Mouse (Mus musculus) kidney, postnatal 4 days (tissue): Measurements from ENCODE around the gene Cabp7.
A peak's percentile ranks its signal among the peaks of the same experiment; 100 is the strongest.

Experiments
- DNase-seq, 2 experiments: peaks; one replicate each; pipeline ENCODE4 v3.0.0; 2021; ENCODE audit warnings: mixed read lengths in 2 of 2

The Cabp7 gene

DNA sequence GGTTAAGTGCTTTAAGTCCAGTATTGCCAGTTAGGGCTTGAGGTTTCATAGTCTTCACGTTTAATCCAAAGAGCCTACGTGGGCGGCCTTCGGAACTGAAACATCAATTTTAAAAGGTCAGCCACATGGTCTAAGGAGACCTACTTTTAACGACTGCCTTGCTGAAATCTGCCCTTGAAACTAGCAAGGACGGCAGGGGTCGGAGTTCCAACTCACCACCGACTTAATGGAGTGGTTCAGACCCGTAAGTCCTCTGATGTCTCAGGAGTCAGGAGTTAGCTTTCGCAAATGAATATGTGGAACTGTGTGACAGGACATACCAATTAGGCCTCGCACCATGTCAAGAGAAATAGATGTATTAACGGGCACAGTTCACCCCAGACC, 42.9 kb downstream of the Cabp7 start:
- DNase-seq: no peak

DNA sequence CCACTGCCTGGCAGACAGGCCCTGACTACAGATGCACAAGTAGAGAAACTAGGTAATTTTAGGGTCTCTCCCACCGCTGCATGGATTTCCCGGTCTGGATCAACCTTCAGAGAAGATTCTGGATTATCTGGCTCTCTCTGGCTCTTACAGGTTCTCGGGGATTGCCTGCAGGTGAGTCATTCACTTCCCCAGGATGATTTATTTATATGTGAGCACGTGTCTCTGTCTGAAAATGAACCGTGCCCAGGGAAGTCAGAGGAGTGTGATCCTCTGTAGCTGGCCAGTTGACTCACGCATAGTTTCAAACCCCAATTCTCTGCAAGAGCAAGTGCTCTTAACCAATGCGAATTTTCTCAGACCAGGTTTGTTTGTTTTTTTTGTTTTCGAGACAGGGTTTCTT, 45.9 kb downstream of the Cabp7 start:
- no peak for DNase-seq

DNA sequence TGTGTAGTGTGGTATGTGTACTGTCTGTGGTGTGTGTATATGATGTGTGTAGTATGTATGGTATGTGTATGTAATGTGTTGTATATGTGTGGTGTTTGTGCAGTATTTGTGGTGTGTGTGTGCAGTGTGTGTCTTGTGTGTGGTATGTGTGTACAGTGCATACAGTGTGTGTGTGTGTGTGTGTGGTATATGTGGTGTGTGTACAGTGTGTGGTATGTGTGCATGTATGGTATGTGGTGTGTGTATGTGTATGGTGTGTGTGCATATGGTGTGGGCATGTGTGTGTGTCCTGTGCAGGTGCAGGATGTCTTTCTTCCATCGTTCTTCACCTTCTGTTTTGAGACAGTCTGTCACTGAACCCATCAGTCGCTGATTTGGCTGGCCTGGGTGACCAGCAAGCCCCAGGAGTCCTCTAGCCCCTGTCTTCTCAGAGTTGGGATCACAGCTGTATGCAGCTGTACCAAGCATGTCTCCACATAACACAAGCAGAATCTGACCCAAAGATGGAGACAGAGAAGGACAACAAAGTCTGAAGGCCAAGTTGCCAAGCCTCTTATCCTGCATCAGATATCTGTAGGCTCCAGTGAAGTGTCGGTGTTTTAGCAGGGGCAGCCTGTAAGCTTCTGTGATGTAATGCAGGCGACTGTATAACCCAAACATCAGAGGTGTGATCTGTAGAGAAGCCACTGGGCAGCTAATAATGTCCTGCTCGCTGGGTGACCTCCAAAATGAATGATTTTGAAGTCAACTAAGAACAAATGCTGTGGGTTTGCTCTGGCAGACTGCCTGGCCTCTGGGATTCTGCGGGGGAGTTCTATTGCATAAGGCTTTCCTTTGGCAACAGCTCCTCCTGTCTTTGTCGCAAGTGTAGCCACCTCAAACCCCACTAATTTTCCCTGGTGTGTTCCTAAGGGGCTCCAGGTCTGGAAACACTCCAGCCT, 49.3 kb downstream of the Cabp7 start:
- DNase-seq: peak; percentile 79 to 85

DNA sequence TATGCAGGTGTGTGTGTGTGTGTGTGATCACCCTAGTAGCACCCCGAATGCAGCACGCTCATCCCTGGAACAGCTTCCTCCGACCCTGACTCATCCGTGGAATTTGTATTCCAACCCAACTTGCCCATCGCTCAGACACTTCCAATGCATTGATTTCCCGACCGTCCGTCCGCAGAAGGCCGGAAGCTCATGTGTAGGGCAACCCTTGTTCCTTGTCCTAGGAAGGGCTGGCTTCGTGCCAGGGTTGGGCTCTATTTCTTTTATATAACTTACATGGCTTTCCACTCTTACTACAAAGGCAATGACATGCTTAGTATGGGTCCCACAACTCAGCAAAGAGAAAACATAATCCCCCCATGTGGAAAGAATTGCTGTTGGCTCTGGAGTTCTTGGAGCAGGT, 54.4 kb downstream of the Cabp7 start:
- peak in 1 of 2 experiments; percentile 21 for DNase-seq

DNA sequence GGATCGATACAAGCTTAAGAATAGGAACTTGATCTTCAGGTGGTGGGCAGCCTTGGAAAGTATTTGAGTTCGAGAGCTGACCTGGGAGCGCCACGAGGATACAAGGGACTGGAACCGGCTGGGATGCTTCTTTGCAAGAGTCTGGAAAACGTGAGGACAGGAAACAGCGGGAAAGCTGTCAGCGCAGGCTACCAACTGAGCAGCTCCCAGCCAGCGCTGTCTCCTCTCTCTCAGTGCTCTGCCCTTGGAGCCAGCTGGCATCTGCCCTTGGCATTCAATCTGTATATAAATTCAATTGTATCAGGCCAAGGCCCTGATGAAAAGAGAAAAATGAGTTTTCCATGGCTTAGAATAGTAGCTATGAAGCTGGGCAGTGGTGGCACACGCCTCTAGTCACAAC, 55.4 kb downstream of the Cabp7 start:
- no peak for DNase-seq

DNA sequence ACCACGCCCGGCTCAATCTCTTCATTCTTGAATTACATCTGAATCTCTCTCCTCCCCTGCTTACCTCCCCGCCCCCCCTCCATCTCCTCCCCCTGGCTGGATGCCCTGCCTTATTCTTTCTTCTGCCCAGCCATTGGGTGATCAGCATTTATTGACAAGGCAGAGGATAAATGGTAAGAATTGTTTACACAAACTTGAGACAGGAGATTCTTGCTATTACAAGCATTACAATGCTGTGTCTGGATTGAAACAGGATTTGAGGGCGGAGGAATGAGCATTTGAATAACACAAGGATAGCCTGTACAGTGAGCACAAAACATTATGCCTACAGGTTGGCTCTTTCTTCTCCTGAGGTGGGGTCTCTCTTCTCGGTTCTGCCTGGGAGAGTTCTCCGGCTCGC, 56.2 kb downstream of the Cabp7 start:
- DNase-seq: no peak

DNA sequence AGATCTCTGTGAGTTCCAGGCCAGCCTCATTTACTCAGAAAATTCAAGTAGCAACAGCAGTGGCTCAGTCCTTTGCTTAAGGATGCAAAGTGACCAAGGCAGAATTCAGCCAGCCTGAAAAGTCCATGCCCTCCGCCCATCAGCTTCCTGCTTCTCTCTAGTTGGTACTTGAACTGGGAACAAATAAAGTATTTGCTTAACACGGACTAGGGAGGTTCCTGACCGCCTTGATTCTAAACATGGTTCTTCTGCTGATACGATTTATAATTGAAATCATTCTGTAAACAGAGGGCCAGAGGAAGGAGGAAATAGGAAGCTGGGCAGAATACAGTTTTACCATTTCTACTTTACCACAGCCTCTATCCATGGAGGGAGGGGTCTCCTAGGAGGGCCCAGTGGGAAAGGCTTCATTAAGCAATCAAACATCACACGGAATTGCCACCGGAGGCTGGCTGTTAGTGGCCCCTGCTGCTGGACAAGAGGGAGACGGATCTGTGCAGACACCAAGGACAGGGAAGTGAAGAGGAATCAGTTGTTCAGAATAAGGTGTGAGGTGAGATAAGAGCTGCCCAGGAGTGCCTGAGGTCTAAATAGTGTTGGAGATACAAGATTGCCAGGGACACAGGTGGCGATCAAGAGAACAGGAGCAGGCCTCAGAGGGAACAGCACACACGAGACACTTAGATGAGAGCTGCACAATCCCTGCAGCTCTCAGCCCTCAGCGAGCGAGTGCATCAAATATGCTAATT, 57.8 kb downstream of the Cabp7 start:
- no peak for DNase-seq

DNA sequence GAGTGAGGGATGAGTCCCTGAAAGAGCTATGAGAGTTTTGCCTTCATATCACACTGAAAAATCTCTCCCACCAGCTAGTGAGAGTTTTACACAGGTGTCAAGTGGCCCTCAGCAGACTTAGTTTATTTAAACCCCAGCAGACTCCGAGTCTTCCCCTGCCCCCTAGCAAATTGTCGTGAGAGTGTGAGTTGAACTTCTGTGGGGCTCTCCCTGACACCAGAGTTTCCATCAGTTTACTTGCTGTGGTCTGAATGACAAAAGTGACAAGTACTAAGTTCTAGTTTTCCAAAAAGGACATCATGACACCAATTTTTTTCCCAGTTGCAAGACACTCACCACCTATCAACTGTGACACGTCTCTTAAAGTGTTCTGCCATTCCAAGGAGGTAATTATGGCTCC, 58.7 kb downstream of the Cabp7 start:
- DNase-seq: no peak

DNA sequence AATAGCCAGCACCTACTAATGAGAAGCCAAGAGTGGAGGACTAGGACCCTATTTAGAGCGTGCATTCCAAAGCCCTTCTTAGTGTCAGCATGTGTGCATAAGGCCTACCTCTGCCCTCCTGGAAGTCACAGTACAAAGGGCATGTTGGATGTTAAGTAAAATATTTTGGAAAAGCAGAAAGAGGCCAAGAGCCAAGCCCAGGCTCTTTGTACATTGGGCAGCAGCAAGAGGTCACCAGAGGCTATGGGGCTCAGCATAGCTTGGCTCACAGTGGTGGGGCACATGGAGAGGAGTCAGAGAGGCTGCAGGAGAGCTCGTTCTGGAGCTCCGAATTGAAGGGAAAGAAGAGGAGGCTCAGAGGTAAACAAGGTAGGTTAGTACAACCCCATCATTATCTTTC, 59.6 kb downstream of the Cabp7 start:
- DNase-seq: no peak
